Mouse (Mus musculus): ENCODE measurements around the gene Gfod2. TPM values are rescaled to one million over a fixed set of nuclear protein-coding genes. Genes with fewer than 3 reads are reported as not detected.

The Gfod2 gene
- total and polyA plus RNA-seq, 3 experiments: 7.0 to 8.3 TPM; not detected in 1

GRCm38 (mm10) chr8:105685796-105686308, 72.6 kb downstream of the Gfod2 start, which contains the start of gene Carmil2:
TSS of gene Carmil2 (plus strand) at chr8:105686274.
- no peaks in the 10 kb centered on the region for H3K9me3 ChIP-seq (replicated peaks; ENCODE audit: insufficient read depth, low read length)
- H3K9ac ChIP-seq (ENCODE audit: control insufficient read depth, low read depth, low read length, poor library complexity, severe bottlenecking): no peak within 1 kb of the TSS
- no peaks in the 10 kb centered on the region for H3K4me1 ChIP-seq (ENCODE audit: control insufficient read depth in 1 of 2, insufficient read depth in 2 of 2, low read length in 2 of 2)
- peaks cover 0 to 4% of the 10 kb centered on the region in 2 experiments; a peak in 2 of 4 replicates for H3K36me3 ChIP-seq (ENCODE audit: control insufficient read depth in 1 of 2, insufficient read depth in 2 of 2, low read length in 2 of 2)
- no peak within 1 kb of the TSS for H3K4me3 ChIP-seq (ENCODE audit: control insufficient read depth in 1 of 2, insufficient read depth in 1 of 2, low read depth in 2 of 2, low read length in 2 of 2)
- TF ChIP-seq NELFE (IDR thresholded peaks at IDR 0.05; ENCODE audit: low read depth, low read length) (no peak), E2F4 (IDR thresholded peaks at IDR 0.05; ENCODE audit: borderline replicate concordance, low read depth, low read length) (no peak), ZMIZ1 (IDR thresholded peaks at IDR 0.05; ENCODE audit: low read depth, low read length) (no peak), USF1 (IDR thresholded peaks at IDR 0.05; ENCODE audit: low read depth, low read length) (no peak), MYC (IDR thresholded peaks at IDR 0.05; ENCODE audit: low read depth, low read length) (no peak), KAT2A (conservative IDR thresholded peaks at IDR 0.05; ENCODE audit: low read depth, low read length) (no peak), ZC3H11A (IDR thresholded peaks at IDR 0.05; ENCODE audit: low read depth, low read length) (peak; percentile 14; the same call in 1 of the 2 replicates), MYB (IDR thresholded peaks at IDR 0.05; ENCODE audit: low read depth, low read length) (no peak), USF2 (IDR thresholded peaks at IDR 0.05; ENCODE audit: borderline replicate concordance in 1 of 2, insufficient read depth in 1 of 2, low read depth in 1 of 2, low read length in 2 of 2) (no peak), MEF2A (IDR thresholded peaks at IDR 0.05; ENCODE audit: extremely low read depth, insufficient replicate concordance, low read depth, low read length, poor library complexity, severe bottlenecking) (no peak), ZKSCAN1 (IDR thresholded peaks at IDR 0.05; ENCODE audit: low read depth, low read length) (no peak), RCOR1 (IDR thresholded peaks at IDR 0.05; ENCODE audit: low read depth, low read length) (no peak), HCFC1 (IDR thresholded peaks at IDR 0.05; ENCODE audit: low read depth, low read length) (no peak), TAL1 (IDR thresholded peaks at IDR 0.05; ENCODE audit: low read length) (no peak), RAD21 (IDR thresholded peaks at IDR 0.05; ENCODE audit: low read depth, low read length) (peak; percentile 42), SMC3 (IDR thresholded peaks at IDR 0.05; ENCODE audit: low read depth, low read length) (peak; percentile 57), ELF1 (IDR thresholded peaks at IDR 0.05; ENCODE audit: low read depth, low read length) (no peak), EP300 (IDR thresholded peaks at IDR 0.05; ENCODE audit: low read depth in 1 of 2, low read length in 2 of 2) (no peak), POLR2AphosphoS2 (IDR thresholded peaks at IDR 0.05; ENCODE audit: low read length) (peak; percentile 47; the same call in 1 of the 2 replicates), CHD1 (IDR thresholded peaks at IDR 0.05; ENCODE audit: low read depth, low read length) (no peak), MAFK (IDR thresholded peaks at IDR 0.05; ENCODE audit: borderline replicate concordance, low read depth, low read length) (no peak), CTCF (IDR thresholded peaks at IDR 0.05 in 2 of 3, conservative IDR thresholded peaks at IDR 0.05 in 1 of 3; ENCODE audit: control insufficient read depth in 1 of 3, insufficient read depth in 1 of 3, low read depth in 2 of 3, low read length in 3 of 3, poor library complexity in 1 of 3, severe bottlenecking in 1 of 3) (peak; percentile 51 to 67 (median 61)), UBTF (IDR thresholded peaks at IDR 0.05; ENCODE audit: borderline replicate concordance, insufficient read depth, low read depth, low read length) (no peak), TBP (IDR thresholded peaks at IDR 0.05; ENCODE audit: low read depth, low read length) (no peak), MAZ (IDR thresholded peaks at IDR 0.05; ENCODE audit: low read depth, low read length) (no peak), POLR2A (IDR thresholded peaks at IDR 0.05; ENCODE audit: control insufficient read depth in 1 of 2, insufficient read depth in 1 of 2, low read depth in 1 of 2, low read length in 2 of 2, poor library complexity in 1 of 2) (no peak), JUND (IDR thresholded peaks at IDR 0.05; ENCODE audit: low read depth, low read length) (no peak), MXI1 (IDR thresholded peaks at IDR 0.05; ENCODE audit: low read depth, low read length) (no peak), SIN3A (IDR thresholded peaks at IDR 0.05; ENCODE audit: low read length) (no peak), POLR2AphosphoS5 (IDR thresholded peaks at IDR 0.05; ENCODE audit: borderline replicate concordance, low read depth, low read length) (no peak)
- no peaks in the 10 kb centered on the region for H3K27me3 ChIP-seq (ENCODE audit: control insufficient read depth in 1 of 2, insufficient read depth in 2 of 2, low read length in 2 of 2)
- DNase-seq (ENCODE audit: low read depth, low spot score): no peak
- no peak within 1 kb of the TSS for H3K27ac ChIP-seq (ENCODE audit: control insufficient read depth, low read depth, low read length)
- H3K79me2 ChIP-seq (ENCODE audit: control insufficient read depth, insufficient read depth, low read length, poor library complexity): no peaks in the 10 kb centered on the region
